Mouse (Mus musculus) MEL (cell line): ENCODE data around the gene Ngly1. TPM values are rescaled to one million over a fixed set of nuclear protein-coding genes. Genes with fewer than 3 reads are reported as not detected.

Experiments
- DNase-seq: peaks from one replicate; pipeline ENCODE4 v3.0.0; 2011; ENCODE audit warnings: low read depth, low spot score
- H3K27ac ChIP-seq: 2 replicates; pipeline ENCODE4 v1.5.1; 2012; ENCODE audit warnings: low read depth, mild to moderate bottlenecking, control low read depth, low read length, moderate library complexity; ENCODE audit not compliant: control insufficient read depth
- H3K27me3 ChIP-seq, 2 experiments: fragments of 150-350 bp in 1 of 2; sonication (generic) in 1 of 2; 2 replicates each; pipeline ENCODE4 v1.6.1; 2012; ENCODE audit warnings: low read length in 2 of 2, mild to moderate bottlenecking in 2 of 2, improper control_type of control experiment in 1 of 2, moderate library complexity in 1 of 2; ENCODE audit not compliant: insufficient read depth in 2 of 2, control insufficient read depth in 1 of 2
- H3K36me3 ChIP-seq, 2 experiments: 2 replicates each; pipeline ENCODE4 v1.6.1; 2012 to 2014; ENCODE audit warnings: low read length in 2 of 2, improper control_type of control experiment in 1 of 2, inconsistent platforms in 1 of 2, mild to moderate bottlenecking in 1 of 2; ENCODE audit not compliant: insufficient read depth in 2 of 2, control insufficient read depth in 1 of 2
- H3K4me1 ChIP-seq, 2 experiments: fragments of 150-350 bp in 1 of 2; sonication (generic) in 1 of 2; 2 replicates each; pipeline ENCODE4 v1.6.1; 2012; ENCODE audit warnings: low read length in 2 of 2, improper control_type of control experiment in 1 of 2, mild to moderate bottlenecking in 1 of 2; ENCODE audit not compliant: insufficient read depth in 2 of 2, control insufficient read depth in 1 of 2
- H3K4me3 ChIP-seq, 2 experiments: fragments of 150-350 bp in 1 of 2; sonication (generic) in 1 of 2; 2 replicates each; pipeline ENCODE4 v1.5.1; 2012; ENCODE audit warnings: low read depth in 2 of 2, low read length in 2 of 2, mild to moderate bottlenecking in 2 of 2, moderate library complexity in 2 of 2, control low read depth in 1 of 2, improper control_type of control experiment in 1 of 2; ENCODE audit not compliant: control insufficient read depth in 1 of 2, insufficient read depth in 1 of 2
- H3K79me2 ChIP-seq: 2 replicates; pipeline ENCODE4 v1.6.1; 2012; ENCODE audit warnings: mild to moderate bottlenecking, low read length, moderate library complexity; ENCODE audit not compliant: control insufficient read depth, poor library complexity, insufficient read depth
- H3K9ac ChIP-seq: 2 replicates; pipeline ENCODE4 v1.6.1; 2012; ENCODE audit warnings: low read depth, mild to moderate bottlenecking, control low read depth, low read length, moderate library complexity; ENCODE audit not compliant: control insufficient read depth, poor library complexity, severe bottlenecking
- H3K9me3 ChIP-seq: fragments of 150-350 bp; sonication (generic); replicated peaks from 2 replicates; pipeline ENCODE4 v1.6.1; 2012; ENCODE audit warnings: mild to moderate bottlenecking, low read length, improper control_type of control experiment, moderate library complexity; ENCODE audit not compliant: insufficient read depth
- BHLHE40 ChIP-seq: IDR thresholded peaks from 2 replicates; pipeline ENCODE4 v1.6.1; 2012; ENCODE audit warnings: low read depth, mild to moderate bottlenecking, inconsistent platforms, low read length, improper control_type of control experiment, borderline replicate concordance
- CHD1 ChIP-seq: IDR thresholded peaks from 2 replicates; pipeline ENCODE4 v1.6.1; 2012; ENCODE audit warnings: low read depth, mild to moderate bottlenecking, inconsistent platforms, low read length, improper control_type of control experiment
- CHD2 ChIP-seq: IDR thresholded peaks from 2 replicates; pipeline ENCODE4 v1.6.1; 2011; ENCODE audit warnings: low read length, improper control_type of control experiment
- CTCF ChIP-seq, 3 experiments: IDR thresholded peaks in 2 of 3; conservative IDR thresholded peaks in 1 of 3; 2 replicates each; pipeline ENCODE4 v1.5.1; 2011 to 2012; ENCODE audit warnings: low read length in 3 of 3, low read depth in 2 of 3, mild to moderate bottlenecking in 2 of 3, improper control_type of control experiment in 1 of 3, inconsistent platforms in 1 of 3, mixed read lengths in 1 of 3, moderate library complexity in 1 of 3; ENCODE audit not compliant: control insufficient read depth in 1 of 3, insufficient read depth in 1 of 3, poor library complexity in 1 of 3, severe bottlenecking in 1 of 3
- EP300 ChIP-seq, 2 experiments: IDR thresholded peaks; 2 replicates each; pipeline ENCODE4 v1.6.1; 2011; ENCODE audit warnings: improper control_type of control experiment in 2 of 2, low read length in 2 of 2, low read depth in 1 of 2, mild to moderate bottlenecking in 1 of 2
- GATA1 ChIP-seq: IDR thresholded peaks from 2 replicates; pipeline ENCODE4 v1.6.1; 2011; ENCODE audit warnings: low read depth, low read length, improper control_type of control experiment
- HCFC1 ChIP-seq: IDR thresholded peaks from 2 replicates; pipeline ENCODE4 v1.6.1; 2012; ENCODE audit warnings: low read depth, mild to moderate bottlenecking, inconsistent platforms, low read length, improper control_type of control experiment, moderate library complexity
- JUND ChIP-seq: IDR thresholded peaks from 2 replicates; pipeline ENCODE4 v1.6.1; 2011; ENCODE audit warnings: low read depth, mild to moderate bottlenecking, improper control_type of control experiment, low read length
- KAT2A ChIP-seq: conservative IDR thresholded peaks from 2 replicates; pipeline ENCODE4 v1.6.1; 2012; ENCODE audit warnings: low read depth, low read length, improper control_type of control experiment, inconsistent platforms
- MAFK ChIP-seq: IDR thresholded peaks from 2 replicates; pipeline ENCODE4 v1.6.1; 2011; ENCODE audit warnings: low read depth, mild to moderate bottlenecking, low read length, improper control_type of control experiment, borderline replicate concordance
- MXI1 ChIP-seq: IDR thresholded peaks from 2 replicates; pipeline ENCODE4 v1.6.1; 2011; ENCODE audit warnings: mild to moderate bottlenecking, low read depth, low read length, improper control_type of control experiment
- MYC ChIP-seq: IDR thresholded peaks from 2 replicates; pipeline ENCODE4 v1.6.1; 2011; ENCODE audit warnings: low read depth, mild to moderate bottlenecking, low read length, improper control_type of control experiment, moderate library complexity
- NELFE ChIP-seq: IDR thresholded peaks from 2 replicates; pipeline ENCODE4 v1.6.1; 2011; ENCODE audit warnings: low read depth, low read length, improper control_type of control experiment
- NRF1 ChIP-seq: IDR thresholded peaks from 2 replicates; pipeline ENCODE4 v1.6.1; 2014; ENCODE audit warnings: low read depth, mild to moderate bottlenecking, inconsistent platforms, low read length, improper control_type of control experiment, moderate library complexity; ENCODE audit not compliant: poor library complexity, insufficient read depth, severe bottlenecking
- POLR2A ChIP-seq, 2 experiments: IDR thresholded peaks; 2 replicates each; pipeline ENCODE4 v1.6.1; 2011 to 2012; ENCODE audit warnings: low read length in 2 of 2, mild to moderate bottlenecking in 2 of 2, control low read depth in 1 of 2, improper control_type of control experiment in 1 of 2, low read depth in 1 of 2, moderate library complexity in 1 of 2; ENCODE audit not compliant: control insufficient read depth in 1 of 2, insufficient read depth in 1 of 2, poor library complexity in 1 of 2
- POLR2AphosphoS2 ChIP-seq: IDR thresholded peaks from 2 replicates; pipeline ENCODE4 v1.6.1; 2011; ENCODE audit warnings: low read length, improper control_type of control experiment
- RAD21 ChIP-seq: IDR thresholded peaks from 2 replicates; pipeline ENCODE4 v1.6.1; 2011; ENCODE audit warnings: mild to moderate bottlenecking, low read depth, low read length, improper control_type of control experiment
- RCOR1 ChIP-seq: IDR thresholded peaks from 2 replicates; pipeline ENCODE4 v1.6.1; 2012; ENCODE audit warnings: low read depth, mild to moderate bottlenecking, inconsistent platforms, low read length, improper control_type of control experiment
- TBP ChIP-seq: IDR thresholded peaks from 2 replicates; pipeline ENCODE4 v1.8.0; 2011; ENCODE audit warnings: low read depth, low read length, improper control_type of control experiment
- TCF12 ChIP-seq: IDR thresholded peaks from 2 replicates; pipeline ENCODE4 v1.6.1; 2014; ENCODE audit warnings: low read depth, mild to moderate bottlenecking, inconsistent platforms, low read length, improper control_type of control experiment, moderate library complexity
- USF1 ChIP-seq: IDR thresholded peaks from 2 replicates; pipeline ENCODE4 v1.6.1; 2014; ENCODE audit warnings: low read depth, mild to moderate bottlenecking, inconsistent platforms, low read length, improper control_type of control experiment, moderate library complexity
- USF2 ChIP-seq, 2 experiments: IDR thresholded peaks; 2 replicates each; pipeline ENCODE4 v1.6.1; 2011 to 2012; ENCODE audit warnings: improper control_type of control experiment in 2 of 2, low read length in 2 of 2, borderline replicate concordance in 1 of 2, inconsistent platforms in 1 of 2, low read depth in 1 of 2, mild to moderate bottlenecking in 1 of 2; ENCODE audit not compliant: insufficient read depth in 1 of 2
- ZC3H11A ChIP-seq: IDR thresholded peaks from 2 replicates; pipeline ENCODE4 v1.6.1; 2012; ENCODE audit warnings: low read depth, mild to moderate bottlenecking, inconsistent platforms, low read length, improper control_type of control experiment
- ZMIZ1 ChIP-seq: IDR thresholded peaks from 2 replicates; pipeline ENCODE4 v1.6.1; 2012; ENCODE audit warnings: low read depth, mild to moderate bottlenecking, inconsistent platforms, low read length, improper control_type of control experiment, moderate library complexity
- ZNF384 ChIP-seq: IDR thresholded peaks from 2 replicates; pipeline ENCODE4 v1.6.1; 2012; ENCODE audit warnings: low read depth, mild to moderate bottlenecking, inconsistent platforms, low read length, improper control_type of control experiment
- polyA plus RNA-seq, 2 experiments: library from polyadenylated mRNA; stranded (reverse) in 1 of 2; unstranded in 1 of 2; fragments of >175 nt in 1 of 2; fragments of >200 nt in 1 of 2; gene quantifications; 2 replicates each; pipeline versions ENCODE4 v1.2.1 to v1.2.4; 2012; ENCODE audit warnings: low replicate concordance in 2 of 2, low read depth in 1 of 2; ENCODE audit not compliant: insufficient read length in 2 of 2, insufficient read depth in 1 of 2, missing spikeins in 1 of 2
- total RNA-seq: library from RNA; depleted of rRNA; stranded (reverse); fragments of 300-350 nt; gene quantifications from 2 replicates; pipeline ENCODE4 v1.2.3, GENCODE M21; 2012

Gene Ngly1
- total and polyA plus RNA-seq, 3 experiments, result 26.7 to 28.7 TPM; not detected in 1

- DNase-seq, result no peak
- H3K27ac ChIP-seq, result no peak overlapping the region
- H3K9ac ChIP-seq, result no peak overlapping the region
- TF ChIP-seq GATA1 (no peak), HCFC1 (no peak), USF2 (IDR thresholded peaks at IDR 0.05; ENCODE audit: borderline replicate concordance in 1 of 2, insufficient read depth in 1 of 2, low read depth in 1 of 2, low read length in 2 of 2) (no peak), CHD1 (no peak), ZC3H11A (no peak), TBP (no peak), MYC (no peak), KAT2A (no peak), RCOR1 (no peak), MXI1 (no peak), POLR2A (IDR thresholded peaks at IDR 0.05; ENCODE audit: control insufficient read depth in 1 of 2, insufficient read depth in 1 of 2, low read depth in 1 of 2, low read length in 2 of 2, poor library complexity in 1 of 2) (no peak), NELFE (no peak), ZNF384 (no peak), USF1 (no peak), ZMIZ1 (no peak), MAFK (no peak), NRF1 (no peak), POLR2AphosphoS2 (no peak)
- no peaks in the 10 kb centered on the region for H3K79me2 ChIP-seq
- H3K9me3 ChIP-seq, result no peaks in the 10 kb centered on the region
- no peak overlapping the region for H3K4me3 ChIP-seq
- no peaks in the 10 kb centered on the region for H3K4me1 ChIP-seq
- no peaks in the 10 kb centered on the region for H3K36me3 ChIP-seq
- no peaks in the 10 kb centered on the region for H3K27me3 ChIP-seq
Measured at GRCm38 (mm10) chr14:16302688-16303087, 53.6 kb downstream of the Ngly1 start.

GRCm38 (mm10) chr14:16310791-16311190, 61.7 kb downstream of the Ngly1 start:
- peaks cover 2 to 8% of the 10 kb centered on the region in 2 experiments; a peak in 2 of 4 replicates for H3K36me3 ChIP-seq
- peaks cover 2 to 3% of the 10 kb centered on the region in 2 experiments; a peak in 2 of 4 replicates for H3K4me1 ChIP-seq
- H3K9ac ChIP-seq, result no peak overlapping the region
- no peak overlapping the region for H3K4me3 ChIP-seq
- no peaks in the 10 kb centered on the region for H3K27me3 ChIP-seq
- no peaks in the 10 kb centered on the region for H3K9me3 ChIP-seq
- no peaks in the 10 kb centered on the region for H3K79me2 ChIP-seq
- TF ChIP-seq EP300 (IDR thresholded peaks at IDR 0.05; ENCODE audit: low read depth in 1 of 2, low read length in 2 of 2), result no peak
- TF ChIP-seq ZMIZ1, result no peak
- TF ChIP-seq USF1, result no peak
- no peak for TF ChIP-seq TCF12
- no peak for TF ChIP-seq JUND
- no peak for TF ChIP-seq RAD21
- no peak for TF ChIP-seq HCFC1
- no peak for TF ChIP-seq CTCF (IDR thresholded peaks at IDR 0.05 in 2 of 3, conservative IDR thresholded peaks at IDR 0.05 in 1 of 3; ENCODE audit: control insufficient read depth in 1 of 3, insufficient read depth in 1 of 3, low read depth in 2 of 3, low read length in 3 of 3, poor library complexity in 1 of 3, severe bottlenecking in 1 of 3)
- no peak for TF ChIP-seq BHLHE40
- TF ChIP-seq CHD1, result no peak
- no peak for TF ChIP-seq KAT2A
- no peak for TF ChIP-seq CHD2
- no peak overlapping the region for H3K27ac ChIP-seq
- DNase-seq, result no peak
